Mouse (Mus musculus) embryonic facial prominence, embryonic 12.5 days (tissue): Measurements from ENCODE around the gene Myo3b. TPM values are rescaled to one million over a fixed set of nuclear protein-coding genes. Genes with fewer than 3 reads are reported as not detected.

Experiments used
- ATAC-seq: fragments of 200-750 bp; cut with Nextera tagmentation; 2 replicates; pipeline ENCODE4 v1.8.0; 2017; ENCODE audit not compliant: insufficient number of reproducible peaks, insufficient read depth, low FRiP score, low TSS enrichment
- H3K27ac ChIP-seq: fragments of 300-500 bp; sonication (generic); 2 replicates; pipeline ENCODE4 v1.5.1; 2016; ENCODE audit warnings: mild to moderate bottlenecking
- H3K27me3 ChIP-seq: fragments of 300-500 bp; sonication (generic); 2 replicates; pipeline ENCODE4 v1.6.1; 2016; ENCODE audit warnings: mild to moderate bottlenecking, moderate library complexity
- H3K36me3 ChIP-seq: fragments of 300-500 bp; sonication (generic); 2 replicates; pipeline ENCODE4 v1.6.1; 2016; ENCODE audit warnings: mild to moderate bottlenecking
- H3K4me1 ChIP-seq: fragments of 300-500 bp; sonication (generic); 2 replicates; pipeline ENCODE4 v1.6.1; 2016
- H3K4me2 ChIP-seq: fragments of 300-500 bp; sonication (generic); replicated peaks from 2 replicates; pipeline ENCODE4 v1.6.1; 2016; ENCODE audit warnings: mild to moderate bottlenecking, moderate library complexity
- H3K4me3 ChIP-seq: fragments of 300-500 bp; sonication (generic); 2 replicates; pipeline ENCODE4 v1.5.1; 2016; ENCODE audit warnings: mild to moderate bottlenecking
- H3K9ac ChIP-seq: fragments of 300-500 bp; sonication (generic); 2 replicates; pipeline ENCODE4 v1.6.1; 2016; ENCODE audit warnings: mild to moderate bottlenecking, moderate library complexity
- H3K9me3 ChIP-seq: fragments of 300-500 bp; sonication (generic); 2 replicates; pipeline ENCODE4 v1.6.1; 2016; ENCODE audit warnings: mild to moderate bottlenecking, moderate library complexity
- WGBS: fragments of 180-500 bp; shearing (Covaris S2); methylation state at CpG from one replicate; pipeline ENCODE4 v1.1.7; 2016; 5-methylcytosine and 5-hydroxymethylcytosine counted together
- polyA plus RNA-seq: library from polyadenylated mRNA; unstranded; fragments of >200 nt; fragmentation: Nextera tagmentation; extraction: Ambion mirVana; gene quantifications from 2 replicates; pipeline ENCODE4 v1.2.1, GENCODE M21; 2016

The Myo3b gene
- polyA plus RNA-seq, 1 experiment from 2014 or later: 0.12 TPM

DNA sequence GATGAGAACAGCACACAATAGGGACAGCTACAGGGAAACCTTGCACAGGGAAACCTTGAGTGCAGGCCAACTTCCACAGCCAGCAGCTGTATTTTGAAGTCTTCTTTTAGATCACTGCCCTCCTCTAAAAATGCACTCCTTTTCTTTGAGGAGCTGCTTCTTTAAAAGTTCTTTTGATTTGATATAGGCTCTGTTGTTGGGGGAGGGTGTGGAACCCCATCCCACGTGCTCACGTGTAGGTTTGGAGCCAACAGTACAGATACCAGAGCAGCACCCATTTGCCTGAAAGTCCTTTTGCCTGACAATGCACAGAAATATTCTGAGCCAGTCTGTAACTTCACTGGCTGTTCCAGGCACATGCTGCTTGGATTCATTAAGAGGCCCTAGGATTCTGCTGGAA, 7.5 kb upstream of the Myo3b start:
- Histone ChIP-seq H3K27ac (no peak overlapping the region), H3K4me1 (no peaks in the 10 kb centered on the region), H3K9me3 (peaks cover 12% of the 10 kb centered on the region; the same call in 1 of the 2 replicates), H3K36me3 (0 out of 2 replicates have a peak, but pooled peaks cover 4% of the 10 kb centered on the region), H3K9ac (no peak overlapping the region), H3K4me3 (no peak overlapping the region), H3K4me2 (no peak overlapping the region), H3K27me3 (no peaks in the 10 kb centered on the region)
- no peak for ATAC-seq
- WGBS: 88% methylated on average over 2 of the region's 2 CpGs

DNA sequence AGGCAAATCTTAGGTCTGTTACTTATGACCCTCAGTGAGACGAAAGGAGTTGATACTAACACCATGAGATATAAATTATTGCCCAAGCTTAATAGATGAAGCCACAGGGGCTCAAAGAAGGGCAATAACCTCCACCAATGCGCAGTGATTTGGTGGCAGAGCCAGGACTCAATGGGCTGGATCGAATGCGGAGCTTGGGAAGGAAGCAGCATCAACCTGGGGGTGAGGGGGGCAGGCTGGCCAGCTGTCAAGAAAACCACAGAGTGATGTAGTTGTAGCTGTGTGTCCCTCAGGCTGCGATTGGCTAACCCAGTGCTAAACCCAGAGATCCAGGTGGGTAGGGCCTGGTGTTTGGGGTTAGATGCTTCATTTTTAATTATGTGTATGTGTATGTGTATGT, 4.0 kb upstream of the Myo3b start:
- Histone ChIP-seq H3K4me1 (peaks cover 7% of the 10 kb centered on the region; the same call in 1 of the 2 replicates), H3K9ac (no peak overlapping the region), H3K9me3 (peaks cover 3% of the 10 kb centered on the region; the same call in 1 of the 2 replicates), H3K4me2 (no peak overlapping the region), H3K27ac (no peak overlapping the region), H3K27me3 (no peaks in the 10 kb centered on the region), H3K4me3 (no peak overlapping the region), H3K36me3 (no peaks in the 10 kb centered on the region)
- ATAC-seq: no peak
- 85% methylated on average over 5 of the region's 5 CpGs for WGBS

DNA sequence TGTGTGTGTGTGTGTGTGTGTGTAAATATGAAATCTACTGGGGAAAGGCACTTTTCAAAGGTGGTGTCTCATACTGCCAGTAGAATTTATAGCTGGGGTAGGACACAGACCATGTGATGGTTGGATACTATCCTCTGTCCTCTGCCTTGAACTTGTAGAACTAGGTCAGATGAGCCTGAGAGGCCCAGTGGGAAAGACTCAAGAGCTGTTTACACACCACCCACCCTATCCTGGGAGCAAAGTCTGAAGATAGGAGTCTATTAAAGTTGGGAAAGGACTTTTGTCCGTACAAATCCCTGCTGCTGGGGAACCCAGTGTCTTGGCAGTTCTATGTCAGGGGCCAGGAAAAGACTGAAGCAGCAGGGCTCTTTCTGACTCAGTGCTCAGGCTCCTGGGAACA, 3.6 kb upstream of the Myo3b start:
- no peak overlapping the region for H3K27ac ChIP-seq
- peaks cover 7% of the 10 kb centered on the region; the same call in 1 of the 2 replicates for H3K4me1 ChIP-seq
- WGBS: 79% methylated on average over 1 of the region's 1 CpGs
- no peaks in the 10 kb centered on the region for H3K9me3 ChIP-seq
- H3K27me3 ChIP-seq: no peaks in the 10 kb centered on the region
- no peaks in the 10 kb centered on the region for H3K36me3 ChIP-seq
- H3K9ac ChIP-seq: no peak overlapping the region
- H3K4me3 ChIP-seq: no peak overlapping the region
- ATAC-seq: no peak
- no peak overlapping the region for H3K4me2 ChIP-seq

DNA sequence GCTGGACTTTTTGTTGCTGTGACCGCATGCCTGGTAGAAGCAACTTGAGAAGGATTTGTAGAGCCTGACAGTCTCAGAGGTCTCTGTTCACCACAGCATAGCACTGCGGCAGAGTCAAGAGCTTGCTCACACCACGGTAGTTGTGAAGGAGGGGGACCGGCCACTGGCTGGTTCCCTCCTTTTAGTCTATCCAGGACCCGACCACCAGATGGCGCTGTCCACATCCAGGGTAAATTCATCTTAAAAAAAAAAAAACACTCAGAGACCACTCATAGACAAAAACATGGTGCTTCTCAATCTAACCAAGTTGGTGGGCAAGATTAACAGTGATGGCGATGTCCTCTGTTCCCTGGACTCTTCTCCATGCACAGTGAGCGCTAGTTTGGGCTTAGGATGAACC, 1.7 kb upstream of the Myo3b start:
- 76% methylated on average over 8 of the region's 8 CpGs for WGBS
- H3K9ac ChIP-seq: no peak overlapping the region
- H3K27me3 ChIP-seq: no peaks in the 10 kb centered on the region
- no peak overlapping the region for H3K4me2 ChIP-seq
- no peak overlapping the region for H3K27ac ChIP-seq
- no peaks in the 10 kb centered on the region for H3K36me3 ChIP-seq
- no peak overlapping the region for H3K4me3 ChIP-seq
- H3K9me3 ChIP-seq: no peaks in the 10 kb centered on the region
- H3K4me1 ChIP-seq: peaks cover 7% of the 10 kb centered on the region; the same call in 1 of the 2 replicates
- ATAC-seq: no peak

DNA sequence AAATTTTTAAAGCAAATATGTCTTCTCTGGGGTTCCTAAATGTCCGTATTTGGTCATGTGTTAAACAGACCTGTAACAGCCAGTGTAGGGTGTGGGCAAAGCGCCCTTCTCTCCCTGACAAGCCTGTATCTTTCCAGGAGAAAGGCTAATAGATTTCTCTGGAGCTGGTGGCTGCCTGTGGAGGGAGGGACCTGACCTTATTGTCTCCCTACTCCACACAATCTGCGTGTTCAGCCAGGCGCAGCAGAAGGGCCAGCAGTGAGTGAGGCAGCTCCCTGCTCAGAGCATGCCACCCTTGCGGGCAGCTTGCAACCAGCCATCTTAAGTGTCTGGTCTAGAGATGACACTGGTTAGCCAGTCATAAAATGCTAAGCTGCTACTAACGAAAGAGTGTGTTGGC, 5.5 kb downstream of the Myo3b start:
- WGBS: 50% methylated on average over 6 of the region's 6 CpGs

DNA sequence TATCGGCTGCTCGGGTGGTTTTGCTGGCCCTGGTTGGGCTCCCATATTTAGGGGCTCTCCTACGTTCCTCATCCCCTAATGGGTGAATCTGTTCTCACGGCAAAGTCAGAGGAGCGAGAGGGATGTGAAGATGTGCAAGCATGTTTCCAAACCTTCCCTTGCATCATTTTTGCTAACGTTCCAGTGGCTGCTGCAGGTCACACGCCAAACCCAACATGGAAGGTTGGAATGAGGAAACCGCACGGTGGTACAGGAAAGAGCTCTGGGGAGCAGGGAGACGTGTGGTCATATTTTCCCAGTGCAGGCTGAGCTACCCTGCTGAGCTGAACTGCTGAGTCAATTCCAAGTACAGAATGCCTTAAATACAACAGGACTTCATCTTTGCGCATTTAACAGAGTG, 8.9 kb downstream of the Myo3b start:
- no peak overlapping the region for H3K9ac ChIP-seq
- H3K27me3 ChIP-seq: no peaks in the 10 kb centered on the region

More for the DNA sequence above, 5.5 kb downstream of the Myo3b start:
- Histone ChIP-seq H3K4me2 (no peak overlapping the region), H3K9ac (no peak overlapping the region), H3K36me3 (no peaks in the 10 kb centered on the region), H3K9me3 (no peaks in the 10 kb centered on the region), H3K27ac (no peak overlapping the region), H3K27me3 (no peaks in the 10 kb centered on the region), H3K4me3 (no peak overlapping the region), H3K4me1 (no peaks in the 10 kb centered on the region)
- no peak for ATAC-seq

DNA sequence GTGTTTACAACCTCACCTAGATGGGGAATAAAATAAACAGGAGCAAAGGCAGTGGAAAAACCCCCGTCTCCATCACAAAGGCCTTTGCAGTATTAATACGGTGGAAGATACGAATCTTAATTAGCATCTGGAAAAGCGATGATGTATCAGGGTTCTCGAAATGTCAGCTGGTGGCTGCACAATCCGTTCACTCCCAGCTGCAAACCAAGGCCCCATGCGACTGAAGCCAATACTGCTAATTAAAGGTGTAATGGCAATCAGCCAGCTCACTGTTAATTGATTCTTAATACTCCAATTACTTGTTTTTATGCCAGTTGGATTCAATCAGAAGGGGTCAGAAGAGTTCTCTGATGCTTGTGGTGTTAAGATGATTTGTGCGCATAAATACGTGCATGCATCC, 14.9 kb downstream of the Myo3b start:
- WGBS: 85% methylated on average over 9 of the region's 9 CpGs
- Histone ChIP-seq H3K27ac (no peak overlapping the region), H3K9me3 (no peaks in the 10 kb centered on the region), H3K27me3 (no peaks in the 10 kb centered on the region), H3K4me1 (peaks cover 4% of the 10 kb centered on the region; the same call in 1 of the 2 replicates), H3K36me3 (no peaks in the 10 kb centered on the region), H3K4me2 (no peak overlapping the region), H3K4me3 (no peak overlapping the region), H3K9ac (no peak overlapping the region)
- no peak for ATAC-seq

More for the DNA sequence above, 8.9 kb downstream of the Myo3b start:
- 89% methylated on average over 11 of the region's 11 CpGs for WGBS
- ATAC-seq: no peak
- Histone ChIP-seq H3K27ac (no peak overlapping the region), H3K4me1 (no peaks in the 10 kb centered on the region), H3K36me3 (no peaks in the 10 kb centered on the region), H3K4me3 (no peak overlapping the region), H3K9me3 (no peaks in the 10 kb centered on the region), H3K4me2 (no peak overlapping the region)

DNA sequence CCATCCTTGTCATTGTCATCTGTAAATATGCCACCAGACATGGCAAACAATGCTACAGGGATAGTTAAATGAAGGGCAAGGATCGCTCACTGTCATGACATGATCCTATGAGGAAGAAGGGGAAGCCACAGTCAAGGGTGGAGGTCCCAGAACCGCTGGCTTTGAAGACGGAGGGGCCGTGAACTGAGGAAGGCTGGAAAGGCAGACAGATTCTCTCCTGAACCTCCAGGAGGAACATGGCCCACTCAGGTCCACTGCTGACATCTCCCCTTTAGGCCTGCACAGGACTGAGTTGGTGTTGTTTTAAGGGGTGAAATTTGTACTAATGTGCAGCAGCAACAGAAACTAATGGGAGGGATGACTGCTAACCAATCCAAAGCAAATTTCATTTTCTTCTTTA, 19.3 kb downstream of the Myo3b start:
- no peak overlapping the region for H3K27ac ChIP-seq
- H3K36me3 ChIP-seq: no peaks in the 10 kb centered on the region
- no peaks in the 10 kb centered on the region for H3K27me3 ChIP-seq
- H3K4me3 ChIP-seq: no peak overlapping the region
- 84% methylated on average over 4 of the region's 4 CpGs for WGBS
- no peak overlapping the region for H3K4me2 ChIP-seq
- H3K9ac ChIP-seq: no peak overlapping the region
- peaks cover 7% of the 10 kb centered on the region; the same call in 1 of the 2 replicates for H3K4me1 ChIP-seq
- no peaks in the 10 kb centered on the region for H3K9me3 ChIP-seq
- ATAC-seq: no peak

DNA sequence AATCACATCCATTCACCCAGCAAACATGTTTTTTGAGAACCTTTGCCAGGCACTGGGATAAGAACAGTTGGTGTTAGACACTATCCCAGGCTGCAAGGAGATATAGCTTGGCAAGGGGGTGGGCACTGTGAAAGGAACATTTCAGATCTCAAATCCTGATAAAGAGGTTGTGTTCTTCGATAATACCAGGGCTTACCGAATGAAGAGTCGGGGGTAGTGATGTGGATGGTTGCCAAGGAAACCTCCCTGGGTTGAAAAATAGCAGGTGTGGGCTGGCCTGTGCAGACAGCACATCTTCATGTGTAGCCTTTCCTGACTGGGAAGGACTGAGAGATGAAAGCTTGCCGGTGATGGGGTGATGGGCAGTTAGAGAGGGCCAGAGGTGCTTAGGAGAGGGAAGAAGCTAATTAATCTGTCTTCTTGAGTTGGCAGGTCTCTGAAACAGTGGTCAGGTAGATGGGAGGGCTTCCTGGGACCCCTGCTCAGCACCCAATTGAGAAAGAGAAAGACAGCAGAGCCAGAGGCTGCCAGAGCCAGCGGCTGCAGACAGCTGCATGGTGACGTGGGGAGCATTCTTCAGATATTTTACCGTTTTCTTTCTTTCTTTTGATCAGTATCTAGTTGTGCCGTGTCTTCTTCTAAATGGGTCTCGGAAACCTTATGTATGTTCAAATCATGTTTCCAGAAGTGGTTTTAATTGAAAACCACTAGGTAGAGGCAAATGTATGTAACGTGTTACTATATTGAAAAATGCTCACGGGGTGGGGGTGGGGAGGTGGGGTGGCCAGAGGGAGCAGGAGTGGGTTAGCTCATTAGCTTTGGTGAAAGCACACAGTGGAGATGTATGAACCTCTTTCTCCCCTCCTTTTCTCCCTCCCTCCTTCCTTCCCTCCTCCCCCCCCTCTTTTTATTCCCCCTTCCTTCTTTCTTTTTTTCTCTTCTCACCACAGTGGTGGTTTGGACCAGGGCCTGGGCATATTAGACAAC, 21.7 kb downstream of the Myo3b start:
- Histone ChIP-seq H3K4me2 (no peak overlapping the region), H3K4me1 (peaks cover 3% of the 10 kb centered on the region; the same call in 1 of the 2 replicates), H3K27me3 (no peaks in the 10 kb centered on the region), H3K9me3 (no peaks in the 10 kb centered on the region), H3K36me3 (no peaks in the 10 kb centered on the region), H3K9ac (no peak overlapping the region), H3K27ac (no peak overlapping the region), H3K4me3 (no peak overlapping the region)
- WGBS: 51% methylated on average over 11 of the region's 11 CpGs
- no peak for ATAC-seq

DNA sequence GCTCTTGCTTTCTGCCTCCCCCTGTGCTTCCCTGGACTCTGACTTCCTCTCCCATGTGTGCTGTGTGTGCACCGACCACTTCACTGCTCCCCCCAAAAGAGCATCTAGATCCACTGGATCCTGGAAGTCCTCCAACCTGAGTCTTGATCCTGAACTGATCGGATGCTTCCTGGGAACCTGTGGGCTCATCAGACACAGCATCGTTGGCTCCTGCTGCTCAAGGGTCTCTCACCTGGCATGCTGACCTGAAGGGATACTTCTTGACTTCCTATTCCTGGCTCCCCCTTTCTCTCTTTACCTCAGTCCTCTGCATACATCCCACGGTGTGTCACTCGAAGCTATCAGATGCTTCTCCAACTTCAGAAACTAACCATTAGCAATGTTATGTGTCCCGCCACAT, 26.2 kb downstream of the Myo3b start:
- Histone ChIP-seq H3K27ac (no peak overlapping the region), H3K9me3 (no peaks in the 10 kb centered on the region), H3K4me1 (peaks cover 3% of the 10 kb centered on the region; the same call in 1 of the 2 replicates), H3K4me2 (no peak overlapping the region), H3K27me3 (no peaks in the 10 kb centered on the region), H3K9ac (no peak overlapping the region), H3K4me3 (no peak overlapping the region), H3K36me3 (no peaks in the 10 kb centered on the region)
- no peak for ATAC-seq
- WGBS: 81% methylated on average over 6 of the region's 6 CpGs

DNA sequence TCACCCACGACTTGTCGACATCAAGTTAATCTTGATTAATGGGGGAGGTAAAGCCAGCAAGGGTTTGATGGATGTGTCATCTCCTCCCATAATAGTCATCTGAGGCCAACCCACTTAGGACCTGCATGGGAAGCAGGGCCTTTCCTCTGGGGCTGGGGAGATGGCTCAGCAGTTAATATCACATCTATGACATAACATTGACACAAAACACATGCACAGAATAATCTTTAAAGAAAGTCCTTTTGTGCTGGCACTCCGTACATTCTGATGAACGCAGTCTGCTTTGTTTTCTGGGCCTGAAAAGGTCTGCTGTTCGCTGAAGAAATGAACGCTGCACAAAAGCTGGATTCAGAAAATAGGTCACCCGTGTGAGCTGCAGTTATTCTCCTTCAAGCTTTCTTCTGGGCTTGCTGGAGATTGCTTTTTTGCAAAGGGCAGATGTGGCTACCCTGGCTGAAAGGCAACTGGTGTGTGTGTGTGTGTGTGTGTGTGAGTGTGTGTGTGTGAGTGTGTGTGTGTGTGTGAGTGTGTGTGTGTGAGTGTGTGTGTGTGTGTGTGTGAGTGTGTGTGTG, 26.9 kb downstream of the Myo3b start:
- Histone ChIP-seq H3K27ac (no peak overlapping the region), H3K36me3 (no peaks in the 10 kb centered on the region), H3K27me3 (no peaks in the 10 kb centered on the region), H3K4me1 (no peaks in the 10 kb centered on the region; the same call in 1 of the 2 replicates), H3K9ac (no peak overlapping the region), H3K4me2 (no peak overlapping the region), H3K9me3 (no peaks in the 10 kb centered on the region), H3K4me3 (no peak overlapping the region)
- no peak for ATAC-seq
- 73% methylated on average over 7 of the region's 7 CpGs for WGBS
